25 mouse cellular contexts compared by ENCODE assay signal in the genomic region with DNA sequence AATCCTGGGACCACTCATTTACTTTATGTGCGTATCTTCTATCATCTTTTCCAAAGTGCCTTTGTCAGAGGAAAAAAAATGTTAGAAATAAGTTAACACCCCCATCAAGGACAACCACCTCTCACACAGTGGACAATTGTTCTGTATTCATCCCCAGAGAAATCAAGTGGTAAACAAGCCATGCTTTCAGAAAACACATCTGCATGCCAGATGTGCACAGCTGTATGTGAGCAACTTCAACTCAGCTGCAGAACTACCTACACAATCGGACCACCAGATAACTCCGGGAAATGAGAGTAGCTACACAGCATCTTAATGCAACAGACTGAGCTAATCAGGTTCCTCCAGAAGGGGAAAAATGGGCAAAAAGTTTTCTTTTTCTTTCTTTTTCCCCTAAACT.
DNase-seq lines count a peak whose midpoint lies in the region; ATAC-seq and TF ChIP-seq lines count a peak whose summit lies in the region.
"Had no signal": no experiment of that assay in that cellular context is flagged by ENCODE, and none has a peak within 500 bp of the region (broad histone marks: within the 10 kb centered on the region; RNA-seq: fewer than 3 reads in every experiment).

No protein-coding gene starts in this region.

- no peaks in the 10 kb centered on the region for H3K36me3 ChIP-seq in embryonic facial prominence, embryonic 10.5 days (replicated peaks)
- H3K36me3 ChIP-seq in midbrain, embryonic 14.5 days (ENCODE audit: control insufficient read depth, insufficient read depth, low read length), result no peaks in the 10 kb centered on the region
- H3K36me3 ChIP-seq in lung, postnatal 0 days (ENCODE audit: insufficient read depth, low read length), result no peaks in the 10 kb centered on the region
- H3K36me3 ChIP-seq: hindbrain, embryonic 10.5 days; kidney, embryonic 15.5 days; limb, embryonic 15.5 days had no signal

- no peak for TF ChIP-seq EP300 in lung, postnatal 0 days (IDR thresholded peaks at IDR 0.05)

- H3K27me3 ChIP-seq in embryonic facial prominence, embryonic 10.5 days (replicated peaks; ENCODE audit: low read depth, poor library complexity, severe bottlenecking), result no peaks in the 10 kb centered on the region
- no peaks in the 10 kb centered on the region for H3K27me3 ChIP-seq in midbrain, embryonic 14.5 days (ENCODE audit: control insufficient read depth, insufficient read depth, low read length)
- no peaks in the 10 kb centered on the region for H3K27me3 ChIP-seq in lung, postnatal 0 days (replicated peaks; ENCODE audit: insufficient read depth, low read length)
- H3K27me3 ChIP-seq: limb, embryonic 15.5 days had no signal

- no peaks in the 10 kb centered on the region for H3K9me3 ChIP-seq in embryonic facial prominence, embryonic 10.5 days
- no peaks in the 10 kb centered on the region for H3K9me3 ChIP-seq in midbrain, embryonic 14.5 days (ENCODE audit: control insufficient read depth, low read length)
- no peaks in the 10 kb centered on the region for H3K9me3 ChIP-seq in lung, postnatal 0 days (ENCODE audit: low read length)
- H3K9me3 ChIP-seq: hindbrain, embryonic 10.5 days; kidney, embryonic 15.5 days; limb, embryonic 15.5 days had no signal

- H3K9ac ChIP-seq in midbrain, embryonic 14.5 days (replicated peaks; ENCODE audit: low read length), result no peak overlapping the region
- no peak overlapping the region for H3K9ac ChIP-seq in lung, postnatal 0 days (replicated peaks; ENCODE audit: low read depth)
- H3K9ac ChIP-seq: forebrain, postnatal 0 days; kidney, embryonic 15.5 days; limb, embryonic 15.5 days; liver, embryonic 14.5 days; lung, embryonic 14.5 days had no signal

- H3K4me3 ChIP-seq in embryonic facial prominence, embryonic 10.5 days, result no peak overlapping the region
- no peak overlapping the region for H3K4me3 ChIP-seq in midbrain, embryonic 14.5 days (replicated peaks; ENCODE audit: low read depth, low read length)
- H3K4me3 ChIP-seq in lung, postnatal 0 days (ENCODE audit: low read depth, low read length), result no peak overlapping the region
- H3K4me3 ChIP-seq: gastrocnemius, adult 2 months; hindbrain, embryonic 10.5 days; kidney, embryonic 15.5 days; limb, embryonic 15.5 days had no signal

- peak; percentile 42 for DNase-seq in embryo, embryonic 10 days (ENCODE audit: low spot score)
- DNase-seq in embryonic facial prominence, embryonic 10.5 days (ENCODE audit: low spot score), result peak; percentile 54
- peak; percentile 74 for DNase-seq in hindlimb bud, embryonic 11.5 days (ENCODE audit: extremely low spot score, low read depth, low spot score)
- DNase-seq in right cerebral cortex, postnatal 14 days, result no peak
- DNase-seq in midbrain, embryonic 14.5 days, result no peak
- no peak for DNase-seq in gastrocnemius, adult 18-20 months (ENCODE audit: low spot score)
- no peak for DNase-seq in lung, postnatal 0 days (ENCODE audit: low spot score)
- DNase-seq: adrenal gland, postnatal 10 days; cerebellum, adult 2 months; cerebellum, postnatal 25 days; forebrain, postnatal 0 days; gastrocnemius, adult 2 months; kidney, adult 11 months; kidney, postnatal 36 days; layer of hippocampus, postnatal 36 days; lung, embryonic 14.5 days; lung, postnatal 4 days; right cerebral cortex, postnatal 4 days; thymus, adult 18-20 months had no signal

- no peak for ATAC-seq in midbrain, embryonic 14.5 days (ENCODE audit: low FRiP score, low TSS enrichment)
- ATAC-seq in lung, postnatal 0 days, result no peak
- ATAC-seq: activated CD4-positive, CD25-positive, alpha-beta regulatory T cell, adult 4 months; forebrain, postnatal 0 days; midbrain, embryonic 16.5 days had no signal

- H3K27ac ChIP-seq in embryonic facial prominence, embryonic 10.5 days (replicated peaks), result no peak overlapping the region
- H3K27ac ChIP-seq in midbrain, embryonic 14.5 days (replicated peaks; ENCODE audit: low read depth, low read length), result no peak overlapping the region
- H3K27ac ChIP-seq in lung, postnatal 0 days (ENCODE audit: low read length), result no peak overlapping the region
- H3K27ac ChIP-seq: gastrocnemius, adult 2 months; hindbrain, embryonic 10.5 days; kidney, embryonic 15.5 days; limb, embryonic 15.5 days; liver, embryonic 14.5 days had no signal

- TF ChIP-seq CTCF in lung, postnatal 0 days (IDR thresholded peaks at IDR 0.05), result no peak

- H3K4me1 ChIP-seq in embryonic facial prominence, embryonic 10.5 days, result peaks cover 18% of the 10 kb centered on the region
- 0 out of 2 replicates have a peak, but pooled peaks cover 4% of the 10 kb centered on the region for H3K4me1 ChIP-seq in midbrain, embryonic 14.5 days (ENCODE audit: control insufficient read depth, insufficient read depth, low read length)
- H3K4me1 ChIP-seq in lung, postnatal 0 days (ENCODE audit: insufficient read depth, low read depth, low read length), result no peaks in the 10 kb centered on the region
- H3K4me1 ChIP-seq: kidney, embryonic 15.5 days; limb, embryonic 15.5 days had no signal

- WGBS in embryonic facial prominence, embryonic 10.5 days, result 35% methylated on average over 3 of the region's 3 CpGs
- 76% methylated on average over 3 of the region's 3 CpGs for WGBS in midbrain, embryonic 14.5 days
- 78% methylated on average over 3 of the region's 3 CpGs for WGBS in lung, postnatal 0 days

- H3K4me2 ChIP-seq in midbrain, embryonic 14.5 days (ENCODE audit: low read length), result no peak overlapping the region
- no peak overlapping the region for H3K4me2 ChIP-seq in lung, postnatal 0 days (replicated peaks; ENCODE audit: low read depth, low read length)
- H3K4me2 ChIP-seq: kidney, embryonic 15.5 days; limb, embryonic 15.5 days; lung, embryonic 14.5 days had no signal

Comparison
In these comparisons a context has a peak if more than half of its experiments do, and no peak if none do; other contexts are left out.
1. DNase-seq: peak in embryo, embryonic 10 days (single experiment), embryonic facial prominence, embryonic 10.5 days (single experiment) and hindlimb bud, embryonic 11.5 days (single experiment); none in right cerebral cortex, postnatal 14 days (single experiment), midbrain, embryonic 14.5 days (single experiment), gastrocnemius, adult 18-20 months (single experiment) and lung, postnatal 0 days (single experiment).